Mouse (Mus musculus): ENCODE data around the gene Clca3a1.

Clca3a1 gene

GRCm38 (mm10) chr3:144719088-144719900 lies 41.5 kb downstream of the Clca3a1 start:
- peak; percentile 76 for DNase-seq

DNA sequence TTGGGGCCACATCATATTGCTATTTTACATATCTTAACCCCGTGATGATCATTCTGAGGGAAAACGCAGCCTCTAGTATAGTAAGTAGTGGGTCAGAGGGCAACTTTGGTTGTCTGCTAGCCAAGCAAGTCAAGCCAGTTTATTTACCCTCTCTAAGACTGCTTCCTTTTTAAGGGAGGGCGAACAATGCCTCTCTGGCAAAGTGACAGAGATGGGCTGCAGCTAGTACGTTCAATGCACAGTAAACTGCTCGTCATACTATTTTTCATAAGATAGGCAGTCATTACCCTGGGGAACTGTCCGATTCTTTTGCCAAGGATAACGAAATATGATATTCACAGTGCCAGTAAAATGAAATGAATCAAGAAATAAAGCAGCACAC lies 42.1 kb downstream of the Clca3a1 start:
- peak; percentile 35 for DNase-seq

GRCm38 (mm10) chr3:144717835-144718234 lies 42.9 kb downstream of the Clca3a1 start:
- DNase-seq, result no peak

DNA sequence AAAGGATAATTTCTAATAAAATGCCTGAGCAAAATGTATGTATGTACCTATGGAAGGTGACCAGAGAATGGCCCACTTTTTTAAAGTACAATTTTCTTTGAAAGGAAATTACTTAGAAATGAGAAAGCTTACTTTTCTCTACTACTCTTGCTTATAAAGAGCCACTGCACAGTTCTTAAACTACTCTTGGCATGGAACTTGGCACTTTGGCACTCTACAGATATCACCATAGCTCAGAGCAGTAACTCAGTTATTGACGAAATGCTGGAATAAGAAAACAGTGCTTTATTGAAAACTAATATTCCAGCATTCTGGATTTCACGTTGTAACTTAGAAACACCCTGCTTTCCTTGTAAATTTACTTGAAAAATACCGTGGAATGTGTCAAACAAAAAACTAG lies 43.7 kb downstream of the Clca3a1 start:
- DNase-seq, result no peak

GRCm38 (mm10) chr3:144715901-144716300 lies 44.9 kb downstream of the Clca3a1 start:
- DNase-seq, result no peak

- DNase-seq, result no peak
Observed at GRCm38 (mm10) chr3:144715033-144715432, 45.7 kb downstream of the Clca3a1 start.

GRCm38 (mm10) chr3:144714606-144715005 lies 46.2 kb downstream of the Clca3a1 start:
- DNase-seq, result no peak

DNA sequence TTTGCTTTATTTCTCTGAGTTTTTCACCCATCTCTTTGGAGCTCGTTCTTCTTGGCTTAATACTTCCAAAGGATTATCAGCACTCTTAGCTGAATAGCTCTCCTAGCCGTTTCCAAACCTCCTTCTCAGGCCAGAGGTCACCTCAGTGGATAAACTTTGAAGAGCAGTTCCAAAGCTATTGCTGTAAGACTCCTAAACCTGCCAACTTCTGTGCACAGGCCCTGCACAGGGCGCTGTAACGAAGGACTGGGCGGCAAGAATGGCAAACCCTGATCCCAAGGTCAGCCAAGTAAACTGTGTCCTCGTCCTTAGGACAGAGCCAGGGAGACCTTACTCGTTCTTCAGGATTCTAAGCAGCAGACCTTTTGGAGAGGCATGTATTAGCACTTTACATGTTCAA lies 46.7 kb downstream of the Clca3a1 start:
- DNase-seq, result no peak

GRCm38 (mm10) chr3:144711607-144712206 lies 49.1 kb downstream of the Clca3a1 start:
- DNase-seq, result no peak

GRCm38 (mm10) chr3:144708612-144709011 lies 52.2 kb downstream of the Clca3a1 start:
- DNase-seq, result no peak

- no peak for DNase-seq
Observed at GRCm38 (mm10) chr3:144703959-144704358, 56.8 kb downstream of the Clca3a1 start.

GRCm38 (mm10) chr3:144698790-144699433 lies 61.9 kb downstream of the Clca3a1 start:
- no peak for DNase-seq

DNA sequence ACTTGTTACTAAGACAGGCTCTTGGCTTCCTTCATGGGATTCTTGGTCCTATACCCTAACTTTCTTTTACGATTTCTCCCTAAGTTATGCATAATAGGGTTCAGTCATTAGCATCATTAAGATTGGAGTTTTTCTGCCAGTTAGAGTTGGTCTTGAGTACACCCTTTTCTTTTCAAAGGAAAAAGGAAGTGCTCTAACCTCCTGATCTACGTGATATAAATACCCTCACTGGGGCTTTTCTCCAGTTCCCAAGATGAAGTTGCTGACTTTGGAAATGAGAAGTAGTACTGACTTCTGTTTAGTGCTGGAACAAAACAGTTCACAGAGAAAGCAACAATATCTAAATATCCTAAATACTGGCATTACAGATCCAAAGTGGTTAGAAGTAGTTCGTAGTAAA lies 62.8 kb downstream of the Clca3a1 start:
- DNase-seq, result no peak

- DNase-seq, result no peak
Observed at GRCm38 (mm10) chr3:144697154-144697553, 63.6 kb downstream of the Clca3a1 start.

DNA sequence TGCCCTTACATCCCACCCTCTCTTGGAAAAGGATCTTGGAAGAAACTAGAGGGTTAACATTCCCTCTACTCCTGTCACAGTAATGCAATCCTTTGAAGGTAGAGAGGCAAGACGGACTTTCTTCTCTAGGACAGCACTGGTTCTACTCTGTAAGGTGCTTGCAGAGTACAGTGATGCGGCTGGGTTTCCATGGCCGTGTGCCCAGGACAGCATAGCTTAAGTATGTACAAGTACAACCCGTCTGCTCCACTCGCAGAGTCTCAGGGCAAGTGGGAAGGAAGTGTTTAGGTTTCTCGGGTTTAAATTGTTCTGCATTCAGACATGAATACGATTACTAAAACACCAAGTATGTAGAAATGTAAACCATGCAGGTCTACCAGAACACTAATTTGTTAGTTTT lies 65.8 kb downstream of the Clca3a1 start:
- no peak for DNase-seq

- no peak for DNase-seq
Observed at GRCm38 (mm10) chr3:144694040-144694439, 66.7 kb downstream of the Clca3a1 start.

GRCm38 (mm10) chr3:144692052-144692451 lies 68.7 kb downstream of the Clca3a1 start:
- DNase-seq, result no peak

DNA sequence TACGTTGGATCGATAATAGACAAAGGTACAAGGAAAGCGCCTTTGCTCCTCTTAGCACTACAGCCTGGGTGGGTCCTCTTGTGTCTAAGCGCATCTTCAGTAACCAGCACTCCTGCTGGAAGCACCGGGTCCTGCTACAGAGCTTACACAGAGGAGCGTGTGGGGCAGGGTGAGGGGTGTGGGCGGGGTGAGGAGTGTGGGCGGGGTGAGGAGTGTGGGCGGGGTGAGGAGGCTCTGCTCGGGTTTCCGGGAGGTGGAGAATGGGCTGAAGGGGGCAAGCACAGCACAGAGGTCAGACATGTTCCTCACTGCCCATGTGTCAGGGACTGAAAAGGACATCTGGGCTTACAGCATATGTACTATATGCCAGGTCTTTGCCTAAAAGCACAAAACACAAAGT lies 71.5 kb downstream of the Clca3a1 start:
- DNase-seq, result no peak

DNA sequence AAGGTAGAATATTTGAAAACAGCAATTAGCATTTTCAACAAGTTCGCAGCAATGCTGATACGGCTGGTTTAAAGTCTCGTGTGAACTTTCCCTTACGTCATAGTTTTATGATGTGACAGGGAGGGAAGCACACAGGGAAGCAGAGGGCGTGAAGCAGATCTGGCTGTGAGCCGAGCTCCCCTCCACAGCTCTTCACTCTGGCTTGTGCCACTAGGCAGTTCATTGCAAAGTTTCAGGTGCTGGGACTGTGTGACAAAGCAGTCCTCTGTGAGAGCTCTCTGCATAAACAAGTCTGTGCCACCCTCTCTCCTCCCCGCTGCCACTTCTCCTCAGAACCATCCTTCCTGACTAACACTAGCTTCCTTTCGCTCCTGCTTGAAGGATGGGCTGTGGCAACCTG lies 72.5 kb downstream of the Clca3a1 start:
- DNase-seq, result no peak

- DNase-seq, result no peak
Observed at GRCm38 (mm10) chr3:144687618-144688017, 73.2 kb downstream of the Clca3a1 start.

DNA sequence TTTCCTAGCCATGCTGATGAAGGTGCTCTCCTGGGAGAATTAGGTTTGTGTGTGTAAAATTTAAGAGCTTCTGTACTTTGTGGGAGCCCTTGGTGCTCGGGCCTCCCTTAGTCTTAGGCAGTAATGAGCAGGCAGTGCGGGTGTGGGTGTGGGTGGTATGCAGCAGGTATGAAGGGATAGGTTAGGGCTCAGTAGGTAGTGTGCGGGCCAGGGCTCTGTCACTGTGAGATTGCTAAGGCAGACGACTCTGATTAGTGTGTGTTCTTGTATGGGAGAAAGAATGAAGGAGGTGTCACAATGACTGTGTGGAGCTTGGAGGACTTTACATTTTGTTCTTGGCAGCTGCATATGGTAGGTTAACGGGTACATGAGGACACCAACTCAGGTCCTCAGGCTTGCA lies 74.6 kb downstream of the Clca3a1 start:
- no peak for DNase-seq

GRCm38 (mm10) chr3:144683136-144683814 lies 77.5 kb downstream of the Clca3a1 start:
- no peak for DNase-seq

DNA sequence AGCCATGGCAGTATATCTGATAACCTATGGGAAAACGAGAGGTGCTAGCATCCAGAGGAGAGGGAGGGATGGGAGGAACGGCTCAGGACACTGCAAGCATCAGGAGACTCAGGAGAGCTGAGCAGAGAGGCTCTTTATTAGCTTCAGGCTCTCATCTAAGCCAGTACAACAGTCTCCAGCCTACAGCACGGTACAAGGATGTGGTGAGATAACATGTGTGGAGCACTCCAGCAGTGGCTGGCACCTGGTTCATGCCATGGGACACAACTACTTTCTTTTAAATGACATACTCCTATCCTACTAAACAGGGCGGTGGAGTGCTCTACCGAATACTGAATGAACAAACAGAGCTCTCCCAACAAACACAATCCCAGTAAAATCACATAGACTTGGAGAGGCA lies 79.2 kb downstream of the Clca3a1 start:
- no peak for DNase-seq

All from cerebellum, adult 11-12 months (tissue).